Mouse (Mus musculus): ENCODE measurements at regions not wholly inside any gene's neighbourhood (a gene's known extent, or its start where the extent isn't known, plus 50 kb on each side); places are given as distances from the start of the nearest gene placed in this dataset.

GRCm38 (mm10) chr2:118004191-118004590 is 107.5 kb upstream of the Thbs1 start:
- ATAC-seq (ENCODE audit: low FRiP score), result no peak
- H3K9me3 ChIP-seq (replicated peaks), result no peaks in the 10 kb centered on the region
- H3K27ac ChIP-seq (replicated peaks), result no peak overlapping the region
- no peaks in the 10 kb centered on the region for H3K36me3 ChIP-seq
- no peaks in the 10 kb centered on the region for H3K27me3 ChIP-seq (replicated peaks)
- H3K9ac ChIP-seq (replicated peaks), result no peak overlapping the region
- H3K4me2 ChIP-seq, result no peak overlapping the region
- 93% methylated on average over 5 of the region's 5 CpGs for WGBS
- no peak overlapping the region for H3K4me3 ChIP-seq (replicated peaks)
- no peaks in the 10 kb centered on the region for H3K4me1 ChIP-seq

GRCm38 (mm10) chr2:118007539-118008427 is 103.9 kb upstream of the Thbs1 start:
- H3K36me3 ChIP-seq, result no peaks in the 10 kb centered on the region
- WGBS, result 61% methylated on average over 10 of the region's 10 CpGs
- H3K4me1 ChIP-seq, result no peaks in the 10 kb centered on the region
- no peak overlapping the region for H3K9ac ChIP-seq (replicated peaks)
- no peaks in the 10 kb centered on the region for H3K27me3 ChIP-seq (replicated peaks)
- no peak overlapping the region for H3K4me3 ChIP-seq (replicated peaks)
- ATAC-seq (ENCODE audit: low FRiP score), result no peak
- no peak overlapping the region for H3K27ac ChIP-seq (replicated peaks)
- H3K9me3 ChIP-seq (replicated peaks), result no peaks in the 10 kb centered on the region
- H3K4me2 ChIP-seq, result no peak overlapping the region

- H3K9ac ChIP-seq (replicated peaks), result no peak overlapping the region
- H3K4me1 ChIP-seq, result no peaks in the 10 kb centered on the region
- H3K27ac ChIP-seq (replicated peaks), result no peak overlapping the region
- 93% methylated on average over 7 of the region's 7 CpGs for WGBS
- no peaks in the 10 kb centered on the region for H3K27me3 ChIP-seq (replicated peaks)
- no peak for ATAC-seq (ENCODE audit: low FRiP score)
- H3K4me2 ChIP-seq, result no peak overlapping the region
- no peaks in the 10 kb centered on the region for H3K9me3 ChIP-seq (replicated peaks)
- H3K4me3 ChIP-seq (replicated peaks), result no peak overlapping the region
- H3K36me3 ChIP-seq, result no peaks in the 10 kb centered on the region
These were observed 100.0 kb upstream of the Thbs1 start for GRCm38 (mm10) chr2:118011679-118012078.

- 79% methylated on average over 3 of the region's 3 CpGs for WGBS
- no peaks in the 10 kb centered on the region for H3K27me3 ChIP-seq (replicated peaks)
- no peak overlapping the region for H3K4me3 ChIP-seq (replicated peaks)
- H3K9ac ChIP-seq (replicated peaks), result no peak overlapping the region
- no peak for ATAC-seq (ENCODE audit: low FRiP score)
- no peaks in the 10 kb centered on the region for H3K9me3 ChIP-seq (replicated peaks)
- no peaks in the 10 kb centered on the region for H3K36me3 ChIP-seq
- H3K27ac ChIP-seq (replicated peaks), result no peak overlapping the region
- no peak overlapping the region for H3K4me2 ChIP-seq
- no peaks in the 10 kb centered on the region for H3K4me1 ChIP-seq
These were observed 99.5 kb upstream of the Thbs1 start for GRCm38 (mm10) chr2:118012211-118012610.

- H3K9ac ChIP-seq (replicated peaks), result no peak overlapping the region
- no peaks in the 10 kb centered on the region for H3K9me3 ChIP-seq (replicated peaks)
- WGBS, result 88% methylated on average over 3 of the region's 3 CpGs
- no peak overlapping the region for H3K4me3 ChIP-seq (replicated peaks)
- H3K4me2 ChIP-seq, result no peak overlapping the region
- H3K4me1 ChIP-seq, result no peaks in the 10 kb centered on the region
- H3K27ac ChIP-seq (replicated peaks), result no peak overlapping the region
- ATAC-seq (ENCODE audit: low FRiP score), result no peak
- H3K36me3 ChIP-seq, result no peaks in the 10 kb centered on the region
- H3K27me3 ChIP-seq (replicated peaks), result no peaks in the 10 kb centered on the region
These were observed 98.5 kb upstream of the Thbs1 start for GRCm38 (mm10) chr2:118013156-118013555.

GRCm38 (mm10) chr2:118015182-118015581 is 96.5 kb upstream of the Thbs1 start:
- no peak for ATAC-seq (ENCODE audit: low FRiP score)
- Histone ChIP-seq H3K4me1 (no peaks in the 10 kb centered on the region), H3K9me3 (replicated peaks) (no peaks in the 10 kb centered on the region), H3K36me3 (no peaks in the 10 kb centered on the region), H3K27me3 (replicated peaks) (no peaks in the 10 kb centered on the region), H3K4me2 (no peak overlapping the region), H3K27ac (replicated peaks) (no peak overlapping the region), H3K4me3 (replicated peaks) (no peak overlapping the region), H3K9ac (replicated peaks) (no peak overlapping the region)
- 81% methylated on average over 1 of the region's 1 CpGs for WGBS

GRCm38 (mm10) chr2:118025829-118026735 is 85.6 kb upstream of the Thbs1 start:
- Histone ChIP-seq H3K9ac (replicated peaks) (no peak overlapping the region), H3K4me3 (replicated peaks) (no peak overlapping the region), H3K4me1 (no peaks in the 10 kb centered on the region), H3K27me3 (replicated peaks) (no peaks in the 10 kb centered on the region), H3K4me2 (no peak overlapping the region), H3K36me3 (no peaks in the 10 kb centered on the region), H3K9me3 (replicated peaks) (no peaks in the 10 kb centered on the region), H3K27ac (replicated peaks) (no peak overlapping the region)
- WGBS, result 83% methylated on average over 6 of the region's 6 CpGs
- ATAC-seq (ENCODE audit: low FRiP score), result no peak

- Histone ChIP-seq H3K4me3 (replicated peaks) (no peak overlapping the region), H3K9me3 (replicated peaks) (no peaks in the 10 kb centered on the region), H3K4me2 (no peak overlapping the region), H3K4me1 (no peaks in the 10 kb centered on the region), H3K36me3 (no peaks in the 10 kb centered on the region), H3K27ac (replicated peaks) (no peak overlapping the region), H3K9ac (replicated peaks) (no peak overlapping the region), H3K27me3 (replicated peaks) (no peaks in the 10 kb centered on the region)
- no peak for ATAC-seq (ENCODE audit: low FRiP score)
- WGBS, result 81% methylated on average over 1 of the region's 1 CpGs
These were observed 82.8 kb upstream of the Thbs1 start for GRCm38 (mm10) chr2:118028881-118029280.

- H3K27ac ChIP-seq (replicated peaks), result no peak overlapping the region
- H3K4me3 ChIP-seq (replicated peaks), result no peak overlapping the region
- H3K36me3 ChIP-seq, result no peaks in the 10 kb centered on the region
- no peaks in the 10 kb centered on the region for H3K4me1 ChIP-seq
- H3K9me3 ChIP-seq (replicated peaks), result no peaks in the 10 kb centered on the region
- ATAC-seq (ENCODE audit: low FRiP score), result no peak
- H3K4me2 ChIP-seq, result no peak overlapping the region
- no peak overlapping the region for H3K9ac ChIP-seq (replicated peaks)
- 85% methylated on average over 1 of the region's 1 CpGs for WGBS
- H3K27me3 ChIP-seq (replicated peaks), result no peaks in the 10 kb centered on the region
These were observed 82.1 kb upstream of the Thbs1 start for GRCm38 (mm10) chr2:118029470-118030108.

GRCm38 (mm10) chr2:118031662-118032061 is 80.0 kb upstream of the Thbs1 start:
- ATAC-seq (ENCODE audit: low FRiP score), result no peak
- no peaks in the 10 kb centered on the region for H3K36me3 ChIP-seq
- H3K4me1 ChIP-seq, result no peaks in the 10 kb centered on the region

GRCm38 (mm10) chr2:118033377-118033776 is 78.3 kb upstream of the Thbs1 start:
- Histone ChIP-seq H3K9me3 (replicated peaks) (no peaks in the 10 kb centered on the region), H3K4me2 (no peak overlapping the region), H3K4me3 (replicated peaks) (no peak overlapping the region), H3K27ac (replicated peaks) (no peak overlapping the region), H3K9ac (replicated peaks) (no peak overlapping the region), H3K4me1 (no peaks in the 10 kb centered on the region), H3K36me3 (no peaks in the 10 kb centered on the region), H3K27me3 (replicated peaks) (no peaks in the 10 kb centered on the region)
- 85% methylated on average over 4 of the region's 4 CpGs for WGBS
- ATAC-seq (ENCODE audit: low FRiP score), result no peak

More at GRCm38 (mm10) chr2:118031662-118032061, 80.0 kb upstream of the Thbs1 start:
- Histone ChIP-seq H3K27ac (replicated peaks) (no peak overlapping the region), H3K4me2 (no peak overlapping the region), H3K4me3 (replicated peaks) (no peak overlapping the region), H3K9ac (replicated peaks) (no peak overlapping the region), H3K9me3 (replicated peaks) (no peaks in the 10 kb centered on the region), H3K27me3 (replicated peaks) (no peaks in the 10 kb centered on the region)
- WGBS, result 74% methylated on average over 2 of the region's 2 CpGs
